Comparison of ENCODE assay signal across 17 mouse cellular contexts in genomic region chr4:135591610-135592304, GRCm38 (mm10). TPM values are rescaled to one million over a fixed set of nuclear protein-coding genes. Genes with fewer than 3 reads are reported as not detected.
DNase-seq lines count a peak whose midpoint lies in the region; ATAC-seq and TF ChIP-seq lines count a peak whose summit lies in the region.
"Had no signal": no experiment of that assay in that cellular context is flagged by ENCODE, and none has a peak within 500 bp of the region (broad histone marks: within the 10 kb centered on the region; RNA-seq: fewer than 3 reads in every experiment).

No protein-coding gene starts in this region.

- no peaks in the 10 kb centered on the region for H3K4me1 ChIP-seq in hindbrain, postnatal 0 days (ENCODE audit: insufficient read depth, low read length)
- H3K4me1 ChIP-seq in hindbrain, embryonic 10.5 days (replicated peaks): peaks cover 11% of the 10 kb centered on the region
- peaks cover 85% of the 10 kb centered on the region for H3K4me1 ChIP-seq in E14TG2a.4 (replicated peaks; ENCODE audit: low read depth, low read length)
- peaks cover 25% of the 10 kb centered on the region for H3K4me1 ChIP-seq in intestine, embryonic 16.5 days (ENCODE audit: control insufficient read depth, insufficient read depth, low read length)
- H3K4me1 ChIP-seq in neural tube, embryonic 15.5 days: peaks cover 10% of the 10 kb centered on the region

- no peaks in the 10 kb centered on the region for H3K27me3 ChIP-seq in hindbrain, postnatal 0 days (ENCODE audit: insufficient read depth, low read length)
- H3K27me3 ChIP-seq in hindbrain, embryonic 10.5 days (ENCODE audit: insufficient read depth, poor library complexity, severe bottlenecking): peaks cover 5% of the 10 kb centered on the region; the same call in 1 of the 2 replicates
- no peaks in the 10 kb centered on the region for H3K27me3 ChIP-seq in E14TG2a.4 (ENCODE audit: insufficient read depth, low read length)
- H3K27me3 ChIP-seq in intestine, embryonic 16.5 days (replicated peaks; ENCODE audit: control insufficient read depth, insufficient read depth, low read length): no peaks in the 10 kb centered on the region
- no peaks in the 10 kb centered on the region for H3K27me3 ChIP-seq in neural tube, embryonic 15.5 days (replicated peaks)
- H3K27me3 ChIP-seq: embryonic facial prominence, embryonic 12.5 days; forebrain, embryonic 15.5 days; neural tube, embryonic 13.5 days had no signal

- 66% methylated on average over 8 of the region's 8 CpGs for WGBS in hindbrain, postnatal 0 days
- 61% methylated on average over 8 of the region's 8 CpGs for WGBS in hindbrain, embryonic 10.5 days
- 54% methylated on average over 8 of the region's 8 CpGs for WGBS in intestine, embryonic 16.5 days
- 70% methylated on average over 8 of the region's 8 CpGs for WGBS in neural tube, embryonic 15.5 days

- no peaks in the 10 kb centered on the region for H3K36me3 ChIP-seq in hindbrain, postnatal 0 days (ENCODE audit: insufficient read depth, low read length)
- H3K36me3 ChIP-seq in hindbrain, embryonic 10.5 days: no peaks in the 10 kb centered on the region
- H3K36me3 ChIP-seq in E14TG2a.4 (ENCODE audit: insufficient read depth, low read length): no peaks in the 10 kb centered on the region
- no peaks in the 10 kb centered on the region for H3K36me3 ChIP-seq in intestine, embryonic 16.5 days (ENCODE audit: control insufficient read depth, insufficient read depth, low read length)
- no peaks in the 10 kb centered on the region for H3K36me3 ChIP-seq in neural tube, embryonic 15.5 days
- H3K36me3 ChIP-seq: embryonic facial prominence, embryonic 12.5 days; forebrain, embryonic 15.5 days; neural tube, embryonic 13.5 days had no signal

- 0 out of 2 replicates have a peak, but pooled peaks cover 3% of the 10 kb centered on the region for H3K9me3 ChIP-seq in hindbrain, postnatal 0 days (ENCODE audit: low read length)
- H3K9me3 ChIP-seq in hindbrain, embryonic 10.5 days: peaks cover 6% of the 10 kb centered on the region; the same call in 1 of the 2 replicates
- peaks cover 5% of the 10 kb centered on the region; the same call in 1 of the 2 replicates for H3K9me3 ChIP-seq in E14TG2a.4 (ENCODE audit: low read length)
- no peaks in the 10 kb centered on the region; the same call in 1 of the 2 replicates for H3K9me3 ChIP-seq in intestine, embryonic 16.5 days (ENCODE audit: control insufficient read depth, low read length)
- no peaks in the 10 kb centered on the region for H3K9me3 ChIP-seq in neural tube, embryonic 15.5 days (replicated peaks)
- H3K9me3 ChIP-seq: embryonic facial prominence, embryonic 12.5 days; forebrain, embryonic 15.5 days had no signal

- H3K4me3 ChIP-seq in hindbrain, postnatal 0 days (ENCODE audit: low read length): no peak overlapping the region
- H3K4me3 ChIP-seq in hindbrain, embryonic 10.5 days: no peak overlapping the region
- H3K4me3 ChIP-seq in E14TG2a.4 (replicated peaks; ENCODE audit: low read length): peak overlapping the region; percentile 35
- H3K4me3 ChIP-seq in intestine, embryonic 16.5 days (ENCODE audit: low read length): no peak overlapping the region
- no peak overlapping the region for H3K4me3 ChIP-seq in neural tube, embryonic 15.5 days (replicated peaks)
- H3K4me3 ChIP-seq: embryonic facial prominence, embryonic 12.5 days; forebrain, embryonic 15.5 days; megakaryocyte, embryonic 14.5 days; neural tube, embryonic 13.5 days had no signal

- no peak overlapping the region for H3K9ac ChIP-seq in hindbrain, postnatal 0 days (replicated peaks; ENCODE audit: low read length)
- no peak overlapping the region for H3K9ac ChIP-seq in intestine, embryonic 16.5 days (ENCODE audit: low read depth, low read length)
- no peak overlapping the region for H3K9ac ChIP-seq in neural tube, embryonic 15.5 days (replicated peaks)
- H3K9ac ChIP-seq: embryonic facial prominence, embryonic 12.5 days; forebrain, embryonic 15.5 days; hindbrain, embryonic 14.5 days; neural tube, embryonic 13.5 days had no signal

- no peak overlapping the region for H3K4me2 ChIP-seq in hindbrain, postnatal 0 days (ENCODE audit: low read depth, low read length)
- H3K4me2 ChIP-seq in intestine, embryonic 16.5 days (ENCODE audit: low read depth, low read length): no peak overlapping the region
- H3K4me2 ChIP-seq in neural tube, embryonic 15.5 days: no peak overlapping the region
- H3K4me2 ChIP-seq: embryonic facial prominence, embryonic 12.5 days; forebrain, embryonic 15.5 days; hindbrain, embryonic 14.5 days; neural tube, embryonic 13.5 days had no signal

- no peak overlapping the region for H3K27ac ChIP-seq in hindbrain, postnatal 0 days
- H3K27ac ChIP-seq in hindbrain, embryonic 10.5 days: no peak overlapping the region
- H3K27ac ChIP-seq in intestine, embryonic 16.5 days (ENCODE audit: low read length): no peak overlapping the region
- H3K27ac ChIP-seq in neural tube, embryonic 15.5 days (replicated peaks): no peak overlapping the region
- H3K27ac ChIP-seq: embryonic facial prominence, embryonic 12.5 days; forebrain, embryonic 15.5 days; hindbrain, embryonic 14.5 days; neural tube, embryonic 13.5 days had no signal

- peak; percentile 29; the same call in 1 of the 2 replicates for TF ChIP-seq CTCF in hindbrain, postnatal 0 days (IDR thresholded peaks at IDR 0.05; ENCODE audit: low read depth)
- TF ChIP-seq CTCF in E14TG2a.4 (conservative IDR thresholded peaks at IDR 0.05; ENCODE audit: low read length): 0 out of 2 replicates have a peak, but pooled peaks have one; percentile 8

- ATAC-seq in hindbrain, postnatal 0 days: no peak
- ATAC-seq in intestine, embryonic 16.5 days: peak; percentile 61
- ATAC-seq in neural tube, embryonic 15.5 days (ENCODE audit: low FRiP score): no peak
- ATAC-seq: forebrain, embryonic 15.5 days had no signal

- no peak for DNase-seq in hindbrain, postnatal 0 days (ENCODE audit: low spot score)
- DNase-seq in hindbrain, embryonic 10.5 days (ENCODE audit: low spot score): no peak
- DNase-seq in lung, postnatal 14 days: peak; percentile 21
- DNase-seq in lung, postnatal 25 days (ENCODE audit: low spot score): no peak
- DNase-seq in gastrocnemius, adult 8-10 months (ENCODE audit: low spot score in 2 of 2): no peak
- DNase-seq: cerebellum, adult 9-10 months; heart, adult 11 months; kidney, adult 18-20 months; right cerebral cortex, postnatal 4 days had no signal

RNA-seq across cellular contexts. Expression of gene Grhl3, which starts 18.3 kb away (rescaled TPM):
- total RNA-seq in hindbrain, postnatal 0 days (2014; rRNA removed): 1.7 and 2.5 TPM in 2 replicates
- polyA plus RNA-seq in hindbrain, postnatal 0 days (2015; fragmentation: Nextera tagmentation; extraction: Ambion mirVana): 1.7 and 1.8 TPM in 2 replicates
- polyA plus RNA-seq in hindbrain, embryonic 10.5 days (2016; fragmentation: Nextera tagmentation; extraction: Ambion mirVana): 3.3 and 5.3 TPM in 2 replicates
- 2.5 and 2.9 TPM in 2 replicates for polyA plus RNA-seq in intestine, embryonic 16.5 days (2015; fragmentation: Nextera tagmentation; extraction: Ambion mirVana)
- polyA plus RNA-seq in neural tube, embryonic 15.5 days (2015; fragmentation: Nextera tagmentation; extraction: Ambion mirVana): 1.1 and 2.6 TPM in 2 replicates
- total RNA-seq in gastrocnemius, adult 8-10 months (2022): under 1 TPM in 2 of 4 experiments, not detected in 2; 0.15 to 0.16 TPM
